Mouse (Mus musculus) hindbrain, embryonic 12.5 days (tissue): ENCODE results near the gene Tnni1. TPM values are rescaled to one million over a fixed set of nuclear protein-coding genes. Genes with fewer than 3 reads are reported as not detected.

Experiments used
- ATAC-seq: fragments of 200-750 bp; cut with Nextera tagmentation; 2 replicates; pipeline ENCODE4 v1.8.0; 2017; ENCODE audit warnings: moderate TSS enrichment; ENCODE audit not compliant: low FRiP score
- H3K27ac ChIP-seq: fragments of 300-500 bp; sonication (generic); 2 replicates; pipeline ENCODE4 v1.5.1; 2016; ENCODE audit warnings: mild to moderate bottlenecking
- H3K27me3 ChIP-seq: fragments of 300-500 bp; sonication (generic); 2 replicates; pipeline ENCODE4 v1.6.1; 2016; ENCODE audit warnings: mild to moderate bottlenecking
- H3K36me3 ChIP-seq: fragments of 300-500 bp; sonication (generic); 2 replicates; pipeline ENCODE4 v1.6.1; 2016; ENCODE audit warnings: mild to moderate bottlenecking
- H3K4me1 ChIP-seq: fragments of 300-500 bp; sonication (generic); 2 replicates; pipeline ENCODE4 v1.6.1; 2016
- H3K4me2 ChIP-seq: fragments of 300-500 bp; sonication (generic); replicated peaks from 2 replicates; pipeline ENCODE4 v1.6.1; 2016; ENCODE audit warnings: mild to moderate bottlenecking
- H3K4me3 ChIP-seq: fragments of 300-500 bp; sonication (generic); 2 replicates; pipeline ENCODE4 v1.5.1; 2016; ENCODE audit warnings: mild to moderate bottlenecking
- H3K9ac ChIP-seq: fragments of 300-500 bp; sonication (generic); 2 replicates; pipeline ENCODE4 v1.6.1; 2016; ENCODE audit warnings: mild to moderate bottlenecking, moderate library complexity
- H3K9me3 ChIP-seq: fragments of 300-500 bp; sonication (generic); replicated peaks from 2 replicates; pipeline ENCODE4 v1.6.1; 2016; ENCODE audit warnings: mild to moderate bottlenecking
- WGBS: fragments of 180-500 bp; shearing (Covaris S2); methylation state at CpG from one replicate; pipeline ENCODE4 v1.1.7; 2016; 5-methylcytosine and 5-hydroxymethylcytosine counted together
- polyA plus RNA-seq: library from polyadenylated mRNA; unstranded; fragments of >200 nt; fragmentation: Nextera tagmentation; extraction: Ambion mirVana; gene quantifications from 2 replicates; pipeline ENCODE4 v1.2.1, GENCODE M21; 2016

Tnni1 gene
- polyA plus RNA-seq, 1 experiment from 2014 or later = 9.5 TPM

GRCm38 (mm10) chr1:135854591-135855343 lies 75.5 kb downstream of the Tnni1 start:
- WGBS = 86% methylated on average over 6 of the region's 6 CpGs
- Histone ChIP-seq H3K27ac (no peak overlapping the region), H3K4me2 (no peak overlapping the region), H3K4me3 (no peak overlapping the region), H3K9me3 (no peaks in the 10 kb centered on the region), H3K9ac (no peak overlapping the region), H3K4me1 (peaks cover 18% of the 10 kb centered on the region), H3K27me3 (no peaks in the 10 kb centered on the region), H3K36me3 (no peaks in the 10 kb centered on the region)
- no peak for ATAC-seq

DNA sequence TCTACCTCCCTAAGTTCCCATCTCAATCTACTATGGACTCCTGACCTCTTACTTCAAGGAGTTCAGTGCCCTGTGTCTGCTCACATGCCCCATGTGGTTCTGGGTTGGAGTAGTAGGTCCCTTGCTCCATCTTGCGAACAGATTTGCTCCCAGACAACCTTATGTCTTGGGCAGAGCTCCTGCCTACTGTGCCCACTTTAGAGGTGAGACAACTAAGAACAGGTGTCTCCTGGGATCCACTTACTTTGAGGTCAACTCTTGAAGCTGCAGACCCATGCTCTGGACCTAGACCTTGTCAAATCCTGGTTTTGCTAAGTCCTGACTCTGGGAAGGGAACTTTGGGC lies 76.1 kb downstream of the Tnni1 start:
- Histone ChIP-seq H3K27me3 (no peaks in the 10 kb centered on the region), H3K9me3 (no peaks in the 10 kb centered on the region), H3K4me3 (no peak overlapping the region), H3K4me2 (no peak overlapping the region), H3K36me3 (no peaks in the 10 kb centered on the region), H3K4me1 (peaks cover 18% of the 10 kb centered on the region), H3K9ac (no peak overlapping the region), H3K27ac (no peak overlapping the region)
- ATAC-seq = no peak
- WGBS = 97% methylated on average over 1 of the region's 1 CpGs

- no peak overlapping the region for H3K9ac ChIP-seq
- H3K4me2 ChIP-seq = no peak overlapping the region
- 74% methylated on average over 4 of the region's 4 CpGs for WGBS
Measured at GRCm38 (mm10) chr1:135856070-135856469, 76.8 kb downstream of the Tnni1 start.

DNA sequence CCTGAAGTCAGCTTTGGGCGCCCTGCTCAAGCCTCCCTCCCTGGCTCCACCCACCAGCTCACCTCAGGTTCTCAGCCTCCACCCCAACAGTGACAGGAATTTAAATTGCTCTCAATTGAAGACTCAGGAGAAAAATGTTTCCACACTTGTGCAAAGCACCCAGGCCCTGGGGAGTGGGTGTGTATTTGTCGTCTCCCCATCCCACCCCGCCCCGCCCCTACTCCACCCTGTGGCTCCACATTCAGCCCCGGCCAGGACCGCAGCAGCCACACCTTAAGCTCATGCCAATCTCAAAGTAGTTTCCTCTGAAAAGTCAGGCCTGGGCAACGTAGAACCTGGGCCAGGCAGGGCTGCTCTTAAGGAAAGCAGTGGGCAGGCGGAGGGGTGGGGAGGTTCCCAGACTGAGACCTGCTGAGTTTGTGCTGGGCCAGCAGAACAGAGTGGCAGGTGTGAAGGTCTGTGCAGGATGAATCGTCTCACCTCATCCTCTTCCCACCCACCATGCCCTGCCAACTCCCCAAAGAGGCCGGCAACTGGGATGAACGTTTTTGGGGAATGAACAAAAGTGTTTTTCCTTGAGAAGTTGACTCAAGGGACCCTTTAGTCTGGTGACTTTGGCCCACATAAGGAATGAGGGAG lies 78.0 kb downstream of the Tnni1 start:
- H3K9ac ChIP-seq = no peak overlapping the region
- no peak overlapping the region for H3K4me3 ChIP-seq
- no peak for ATAC-seq
- peaks cover 9% of the 10 kb centered on the region for H3K4me1 ChIP-seq
- no peak overlapping the region for H3K27ac ChIP-seq
- WGBS = 70% methylated on average over 11 of the region's 11 CpGs
- H3K27me3 ChIP-seq = no peaks in the 10 kb centered on the region
- H3K9me3 ChIP-seq = no peaks in the 10 kb centered on the region
- no peaks in the 10 kb centered on the region for H3K36me3 ChIP-seq
- H3K4me2 ChIP-seq = no peak overlapping the region

More at GRCm38 (mm10) chr1:135856070-135856469, 76.8 kb downstream of the Tnni1 start:
- H3K36me3 ChIP-seq = no peaks in the 10 kb centered on the region
- no peak overlapping the region for H3K4me3 ChIP-seq
- H3K9me3 ChIP-seq = no peaks in the 10 kb centered on the region
- no peak overlapping the region for H3K27ac ChIP-seq
- ATAC-seq = no peak
- no peaks in the 10 kb centered on the region for H3K27me3 ChIP-seq
- H3K4me1 ChIP-seq = peaks cover 18% of the 10 kb centered on the region

DNA sequence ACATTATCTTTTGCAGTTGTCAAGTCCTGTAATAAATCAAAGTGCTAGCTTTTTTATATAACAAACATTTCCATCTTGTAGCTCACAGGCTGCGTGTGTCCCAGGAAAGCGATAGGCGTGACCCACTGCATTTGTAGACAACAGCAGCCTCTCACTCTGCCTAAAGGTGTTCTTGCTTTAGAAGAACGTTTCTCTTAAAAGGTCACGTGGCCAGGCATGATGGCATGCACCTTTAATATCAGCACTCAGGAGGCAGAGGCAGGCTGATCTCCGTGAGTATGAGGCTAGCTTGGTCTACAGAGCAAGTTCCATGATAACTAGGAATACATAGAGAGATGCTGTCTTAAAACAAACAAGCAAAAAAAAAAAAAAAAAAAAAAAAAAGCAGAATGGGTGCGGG lies 79.3 kb downstream of the Tnni1 start:
- Histone ChIP-seq H3K36me3 (no peaks in the 10 kb centered on the region), H3K27me3 (no peaks in the 10 kb centered on the region), H3K27ac (no peak overlapping the region), H3K9ac (no peak overlapping the region), H3K4me2 (no peak overlapping the region), H3K4me1 (no peaks in the 10 kb centered on the region), H3K9me3 (no peaks in the 10 kb centered on the region), H3K4me3 (no peak overlapping the region)
- 89% methylated on average over 7 of the region's 7 CpGs for WGBS
- ATAC-seq = no peak

Other genes starting within 250 kb of the Tnni1 start
- 35.9 and 41.0 TPM in 2 replicates for gene Nav1, start 172.1 kb upstream of the Tnni1 start, polyA plus RNA-seq
- gene Csrp1, start 59.4 kb upstream of the Tnni1 start, polyA plus RNA-seq = 47.7 and 54.1 TPM in 2 replicates
- 18.3 and 19.1 TPM in 2 replicates for gene Phlda3, start 13.3 kb upstream of the Tnni1 start, polyA plus RNA-seq
- gene Lad1, start 39.2 kb downstream of the Tnni1 start, polyA plus RNA-seq = 1.1 and 3.5 TPM in 2 replicates
- gene Tnnt2, start 56.9 kb downstream of the Tnni1 start, polyA plus RNA-seq = 5.1 and 18.5 TPM in 2 replicates
- gene Pkp1, start 139.8 kb downstream of the Tnni1 start, polyA plus RNA-seq = 0.35 and 0.39 TPM in 2 replicates
- not detected in 2 replicates for gene Igfn1, start 226.9 kb downstream of the Tnni1 start, polyA plus RNA-seq
- 137 and 141 TPM in 2 replicates for gene Tmem9, start 228.7 kb downstream of the Tnni1 start, polyA plus RNA-seq